Mouse (Mus musculus): ENCODE data around the gene Trak1.

DNA sequence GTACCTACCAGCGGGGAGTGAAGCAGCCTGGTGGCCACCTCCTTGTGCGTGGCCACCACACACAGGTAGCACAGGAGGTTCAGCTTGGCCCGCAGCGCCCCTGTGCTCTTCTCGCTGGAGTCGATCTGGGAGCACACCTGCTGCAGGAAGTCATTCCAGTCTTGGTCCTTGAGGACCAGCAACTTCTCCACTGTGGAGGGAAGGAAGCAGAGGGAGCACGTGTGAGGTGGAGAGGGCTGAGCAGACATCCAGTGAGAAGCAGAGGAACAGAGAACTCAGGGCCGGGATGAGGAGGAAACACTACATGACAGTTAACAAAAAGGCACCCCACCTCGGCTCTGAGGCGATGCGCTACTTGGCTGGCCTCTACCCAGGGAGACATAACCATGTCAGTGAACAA is 46.4 kb upstream of the Trak1 start:
- TF ChIP-seq POLR2A (IDR thresholded peaks at IDR 0.05; ENCODE audit: borderline replicate concordance, insufficient read depth, low read length) (no peak), CTCF (IDR thresholded peaks at IDR 0.05; ENCODE audit: borderline replicate concordance, insufficient read depth, low read depth, low read length) (no peak)

Measured in cerebellum, adult 2 months (tissue).